Mouse (Mus musculus): ENCODE data around the gene Pkn3. TPM values are rescaled to one million over a fixed set of nuclear protein-coding genes. Genes with fewer than 3 reads are reported as not detected.
A peak's percentile ranks its signal among the peaks of the same experiment; 100 is the strongest.

Pkn3 gene
- polyA plus RNA-seq, 1 experiment from 2014 or later, result 2.2 TPM

- WGBS, result 7% methylated on average over 33 of the region's 37 CpGs
- Histone ChIP-seq H3K9ac (ENCODE audit: low read length) (peak overlapping the region; percentile 63), H3K4me3 (ENCODE audit: low read depth, low read length) (peak overlapping the region; percentile 52), H3K4me2 (ENCODE audit: low read length) (peak overlapping the region; percentile 87), H3K4me1 (ENCODE audit: control insufficient read depth, insufficient read depth, low read length) (peaks cover 22% of the 10 kb centered on the region), H3K27me3 (replicated peaks; ENCODE audit: control insufficient read depth, insufficient read depth, low read length) (no peaks in the 10 kb centered on the region), H3K9me3 (replicated peaks; ENCODE audit: control insufficient read depth, low read length) (no peaks in the 10 kb centered on the region), H3K27ac (ENCODE audit: low read depth, low read length) (peak overlapping the region; percentile 84), H3K36me3 (ENCODE audit: control insufficient read depth, insufficient read depth, low read length) (no peaks in the 10 kb centered on the region)
- DNase-seq (ENCODE audit: low spot score) (peak; percentile 70), ATAC-seq (no peak)
Measured at GRCm38 (mm10) chr2:30061215-30062166, 16.0 kb upstream of the Pkn3 start.

GRCm38 (mm10) chr2:30062249-30063093, 15.0 kb upstream of the Pkn3 start:
- Histone ChIP-seq H3K4me1 (ENCODE audit: control insufficient read depth, insufficient read depth, low read length) (peaks cover 22% of the 10 kb centered on the region), H3K36me3 (ENCODE audit: control insufficient read depth, insufficient read depth, low read length) (no peaks in the 10 kb centered on the region), H3K4me2 (ENCODE audit: low read length) (peak overlapping the region; percentile 87), H3K4me3 (ENCODE audit: low read depth, low read length) (peak overlapping the region; percentile 52), H3K27ac (ENCODE audit: low read depth, low read length) (peak overlapping the region; percentile 84), H3K9ac (ENCODE audit: low read length) (peak overlapping the region; percentile 63), H3K27me3 (replicated peaks; ENCODE audit: control insufficient read depth, insufficient read depth, low read length) (no peaks in the 10 kb centered on the region), H3K9me3 (replicated peaks; ENCODE audit: control insufficient read depth, low read length) (no peaks in the 10 kb centered on the region)
- ATAC-seq, result no peak
- under 1% methylated on average over 40 of the region's 40 CpGs for WGBS
- DNase-seq (ENCODE audit: low spot score), result peak; percentile 66

- H3K9me3 ChIP-seq (replicated peaks; ENCODE audit: control insufficient read depth, low read length), result no peaks in the 10 kb centered on the region
- H3K4me1 ChIP-seq (ENCODE audit: control insufficient read depth, insufficient read depth, low read length), result peaks cover 26% of the 10 kb centered on the region
- peaks cover 4% of the 10 kb centered on the region for H3K36me3 ChIP-seq (ENCODE audit: control insufficient read depth, insufficient read depth, low read length)
- peak overlapping the region; percentile 52 for H3K4me3 ChIP-seq (ENCODE audit: low read depth, low read length)
- WGBS, result 3% methylated on average over 8 of the region's 8 CpGs
- ATAC-seq (no peak), DNase-seq (ENCODE audit: low spot score) (no peak)
- peak overlapping the region; percentile 84; the same call in 1 of the 2 replicates for H3K27ac ChIP-seq (ENCODE audit: low read depth, low read length)
- H3K9ac ChIP-seq (ENCODE audit: low read length), result peak overlapping the region; percentile 63
- peak overlapping the region; percentile 87 for H3K4me2 ChIP-seq (ENCODE audit: low read length)
- H3K27me3 ChIP-seq (replicated peaks; ENCODE audit: control insufficient read depth, insufficient read depth, low read length), result no peaks in the 10 kb centered on the region
Measured at GRCm38 (mm10) chr2:30063235-30063634, 14.2 kb upstream of the Pkn3 start.

GRCm38 (mm10) chr2:30063791-30064190, 13.7 kb upstream of the Pkn3 start:
- H3K9me3 ChIP-seq (replicated peaks; ENCODE audit: control insufficient read depth, low read length), result no peaks in the 10 kb centered on the region

GRCm38 (mm10) chr2:30064298-30064697, 13.2 kb upstream of the Pkn3 start:
- no peak for DNase-seq (ENCODE audit: low spot score)
- 32% methylated on average over 3 of the region's 3 CpGs for WGBS
- peak overlapping the region; percentile 87 for H3K4me2 ChIP-seq (ENCODE audit: low read length)

More at GRCm38 (mm10) chr2:30063791-30064190, 13.7 kb upstream of the Pkn3 start:
- Histone ChIP-seq H3K27ac (ENCODE audit: low read depth, low read length) (no peak overlapping the region), H3K4me3 (ENCODE audit: low read depth, low read length) (peak overlapping the region; percentile 52), H3K27me3 (replicated peaks; ENCODE audit: control insufficient read depth, insufficient read depth, low read length) (no peaks in the 10 kb centered on the region), H3K4me2 (ENCODE audit: low read length) (peak overlapping the region; percentile 87), H3K4me1 (ENCODE audit: control insufficient read depth, insufficient read depth, low read length) (peaks cover 28% of the 10 kb centered on the region), H3K36me3 (ENCODE audit: control insufficient read depth, insufficient read depth, low read length) (peaks cover 9% of the 10 kb centered on the region), H3K9ac (ENCODE audit: low read length) (peak overlapping the region; percentile 63; the same call in 1 of the 2 replicates)
- WGBS, result 10% methylated on average over 3 of the region's 3 CpGs
- ATAC-seq (no peak), DNase-seq (ENCODE audit: low spot score) (no peak)

GRCm38 (mm10) chr2:30066046-30066901, 11.2 kb upstream of the Pkn3 start:
- H3K4me1 ChIP-seq (ENCODE audit: control insufficient read depth, insufficient read depth, low read length), result peaks cover 27% of the 10 kb centered on the region
- WGBS, result under 1% methylated on average over 73 of the region's 101 CpGs
- H3K27me3 ChIP-seq (replicated peaks; ENCODE audit: control insufficient read depth, insufficient read depth, low read length), result no peaks in the 10 kb centered on the region
- H3K4me3 ChIP-seq (ENCODE audit: low read depth, low read length), result peak overlapping the region; percentile 100
- H3K9me3 ChIP-seq (replicated peaks; ENCODE audit: control insufficient read depth, low read length), result no peaks in the 10 kb centered on the region
- H3K27ac ChIP-seq (ENCODE audit: low read depth, low read length), result peak overlapping the region; percentile 99
- peak overlapping the region; percentile 99 for H3K9ac ChIP-seq (ENCODE audit: low read length)
- ATAC-seq (peak; percentile 93), DNase-seq (ENCODE audit: low spot score) (peak; percentile 96)
- H3K36me3 ChIP-seq (ENCODE audit: control insufficient read depth, insufficient read depth, low read length), result peaks cover 29% of the 10 kb centered on the region
- peak overlapping the region; percentile 70 for H3K4me2 ChIP-seq (ENCODE audit: low read length)

More at GRCm38 (mm10) chr2:30064298-30064697, 13.2 kb upstream of the Pkn3 start:
- H3K27me3 ChIP-seq (replicated peaks; ENCODE audit: control insufficient read depth, insufficient read depth, low read length), result no peaks in the 10 kb centered on the region
- H3K36me3 ChIP-seq (ENCODE audit: control insufficient read depth, insufficient read depth, low read length), result peaks cover 14% of the 10 kb centered on the region
- no peaks in the 10 kb centered on the region for H3K9me3 ChIP-seq (replicated peaks; ENCODE audit: control insufficient read depth, low read length)
- H3K4me1 ChIP-seq (ENCODE audit: control insufficient read depth, insufficient read depth, low read length), result peaks cover 28% of the 10 kb centered on the region
- no peak overlapping the region; the same call in 1 of the 2 replicates for H3K9ac ChIP-seq (ENCODE audit: low read length)
- ATAC-seq, result no peak
- no peak overlapping the region for H3K4me3 ChIP-seq (ENCODE audit: low read depth, low read length)
- H3K27ac ChIP-seq (ENCODE audit: low read depth, low read length), result no peak overlapping the region

GRCm38 (mm10) chr2:30067031-30067888, 10.2 kb upstream of the Pkn3 start:
- no peaks in the 10 kb centered on the region for H3K27me3 ChIP-seq (replicated peaks; ENCODE audit: control insufficient read depth, insufficient read depth, low read length)
- DNase-seq (ENCODE audit: low spot score) (peak; percentile 72), ATAC-seq (peak; percentile 48)
- peak overlapping the region; percentile 100 for H3K4me3 ChIP-seq (ENCODE audit: low read depth, low read length)
- H3K36me3 ChIP-seq (ENCODE audit: control insufficient read depth, insufficient read depth, low read length), result peaks cover 33% of the 10 kb centered on the region
- H3K4me2 ChIP-seq (ENCODE audit: low read length), result peak overlapping the region; percentile 70
- peak overlapping the region; percentile 99 for H3K27ac ChIP-seq (ENCODE audit: low read depth, low read length)
- peak overlapping the region; percentile 99 for H3K9ac ChIP-seq (ENCODE audit: low read length)
- under 1% methylated on average over 49 of the region's 69 CpGs for WGBS
- H3K9me3 ChIP-seq (replicated peaks; ENCODE audit: control insufficient read depth, low read length), result no peaks in the 10 kb centered on the region
- H3K4me1 ChIP-seq (ENCODE audit: control insufficient read depth, insufficient read depth, low read length), result peaks cover 21% of the 10 kb centered on the region
